8 mouse cellular contexts compared by ENCODE assay signal in the genomic region with DNA sequence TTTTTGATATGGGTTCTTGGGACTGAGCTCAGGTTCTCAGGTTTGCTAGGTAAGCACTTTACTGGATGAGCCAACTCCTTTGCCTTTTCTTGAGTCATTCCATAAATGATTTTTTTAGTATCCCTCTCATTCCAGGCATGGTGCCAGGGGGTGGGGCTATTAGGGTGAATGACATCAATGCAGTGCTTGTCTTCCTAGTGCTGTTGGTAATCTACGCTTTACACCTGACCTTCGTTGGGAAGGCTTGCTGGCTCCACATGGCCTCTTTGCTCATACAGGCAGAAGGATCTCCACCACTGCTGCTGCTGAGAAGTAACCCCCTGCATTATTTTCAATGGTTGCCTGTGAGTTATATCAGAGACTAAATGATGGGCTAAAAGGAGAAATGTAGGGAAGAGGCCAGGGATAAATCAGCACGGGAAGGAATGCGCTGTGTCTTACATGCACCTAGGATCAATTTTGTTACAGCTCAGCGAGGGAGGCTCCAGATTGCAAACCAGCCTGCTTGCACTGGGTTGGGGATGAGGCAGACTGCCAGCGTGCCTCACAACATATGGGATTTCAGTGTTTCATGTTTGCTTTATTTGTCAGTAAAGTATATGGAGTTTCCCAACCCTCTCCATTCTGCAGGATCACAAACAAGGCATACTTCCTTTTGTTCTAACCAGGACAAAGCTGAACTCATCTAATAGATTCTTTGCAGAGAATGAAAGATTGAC.
DNase-seq lines count a peak whose midpoint lies in the region; ATAC-seq and TF ChIP-seq lines count a peak whose summit lies in the region.

No protein-coding gene starts in this region.

- WGBS in intestine, postnatal 0 days = 66% methylated on average over 6 of the region's 6 CpGs
- WGBS in hindbrain, embryonic 11.5 days = 86% methylated on average over 6 of the region's 6 CpGs

- no peak overlapping the region for H3K27ac ChIP-seq in intestine, postnatal 0 days (ENCODE audit: low read depth, low read length)
- no peak overlapping the region for H3K27ac ChIP-seq in hindbrain, embryonic 11.5 days (ENCODE audit: low read depth, low read length)

- no peak for TF ChIP-seq CTCF in intestine, postnatal 0 days (IDR thresholded peaks at IDR 0.05; ENCODE audit: low read depth)

- H3K9ac ChIP-seq in intestine, postnatal 0 days (ENCODE audit: low read depth, low read length) = no peak overlapping the region
- no peak overlapping the region for H3K9ac ChIP-seq in hindbrain, embryonic 11.5 days (ENCODE audit: low read depth, low read length)

- intact Hi-C loops in left cerebral cortex, postnatal 4 days (cut with DNase I) = no loop called here

- H3K36me3 ChIP-seq in intestine, postnatal 0 days (ENCODE audit: control insufficient read depth, insufficient read depth) = no peaks in the 10 kb centered on the region
- H3K36me3 ChIP-seq in hindbrain, embryonic 11.5 days (ENCODE audit: control insufficient read depth, insufficient read depth, low read length) = no peaks in the 10 kb centered on the region

- H3K9me3 ChIP-seq in intestine, postnatal 0 days (ENCODE audit: control insufficient read depth) = no peaks in the 10 kb centered on the region
- no peaks in the 10 kb centered on the region for H3K9me3 ChIP-seq in hindbrain, embryonic 11.5 days (ENCODE audit: control insufficient read depth, low read length)

- no peak overlapping the region for H3K4me3 ChIP-seq in intestine, postnatal 0 days (ENCODE audit: low read depth, low read length)
- H3K4me3 ChIP-seq in hindbrain, embryonic 11.5 days (ENCODE audit: low read depth, low read length) = no peak overlapping the region

- H3K27me3 ChIP-seq in intestine, postnatal 0 days (replicated peaks; ENCODE audit: control insufficient read depth, insufficient read depth, low read length) = no peaks in the 10 kb centered on the region
- H3K27me3 ChIP-seq in hindbrain, embryonic 11.5 days (ENCODE audit: control insufficient read depth, insufficient read depth, low read length) = no peaks in the 10 kb centered on the region

- no peak overlapping the region for H3K4me2 ChIP-seq in intestine, postnatal 0 days (replicated peaks; ENCODE audit: low read depth)
- H3K4me2 ChIP-seq in hindbrain, embryonic 11.5 days (replicated peaks; ENCODE audit: low read depth, low read length) = no peak overlapping the region

- ATAC-seq in intestine, postnatal 0 days = no peak
- ATAC-seq in hindbrain, embryonic 11.5 days (ENCODE audit: low FRiP score) = no peak

- peak; percentile 5 to 9 for DNase-seq in cerebellum, postnatal 36 days
- DNase-seq in cerebellum, adult 9-11 months = no peak
- peak; percentile 30 for DNase-seq in Muller cell, postnatal 12 days (ENCODE audit: inconsistent ontology term)
- DNase-seq in frontal cortex, postnatal 36 days (ENCODE audit: low spot score in 2 of 2) = peak; percentile 58 to 82
- peak; percentile 56 for DNase-seq in left cerebral cortex, postnatal 4 days
- DNase-seq in c-Kit-positive CD71-positive TER-119-positive erythroid progenitor cells, embryonic 14.5 days (ENCODE audit: low spot score) = no peak
- no peak for DNase-seq in hindbrain, embryonic 11.5 days (ENCODE audit: low spot score)

- no peaks in the 10 kb centered on the region for H3K4me1 ChIP-seq in intestine, postnatal 0 days (replicated peaks; ENCODE audit: control insufficient read depth, insufficient read depth, low read length)
- no peaks in the 10 kb centered on the region for H3K4me1 ChIP-seq in hindbrain, embryonic 11.5 days (replicated peaks; ENCODE audit: control insufficient read depth, insufficient read depth, low read length)

Comparison
In these comparisons a context has a peak if more than half of its experiments do, and no peak if none do; other contexts are left out.
1. DNase-seq: peak in cerebellum, postnatal 36 days (2 of 2), Muller cell, postnatal 12 days (single experiment), frontal cortex, postnatal 36 days (2 of 2) and left cerebral cortex, postnatal 4 days (single experiment); none in cerebellum, adult 9-11 months (single experiment), c-Kit-positive CD71-positive TER-119-positive erythroid progenitor cells, embryonic 14.5 days (single experiment) and hindbrain, embryonic 11.5 days (single experiment).